Mouse (Mus musculus) embryonic facial prominence, embryonic 11.5 days (tissue): Measurements from ENCODE around the gene Slc22a4. TPM values are rescaled to one million over a fixed set of nuclear protein-coding genes. Genes with fewer than 3 reads are reported as not detected.

Source experiments
- ATAC-seq: fragments of 200-750 bp; cut with Nextera tagmentation; replicated peaks from 2 replicates; pipeline ENCODE4 v1.8.0; 2017; ENCODE audit warnings: low read depth; ENCODE audit not compliant: insufficient number of reproducible peaks, low FRiP score, low TSS enrichment
- DNase-seq: peaks from one replicate; pipeline ENCODE4 v3.0.0-alpha.2; 2015; ENCODE audit warnings: low spot score
- H3K27ac ChIP-seq: fragments of 300-500 bp; sonication (generic); replicated peaks from 2 replicates; pipeline ENCODE4 v1.5.1; 2014; ENCODE audit warnings: mild to moderate bottlenecking, low read depth, low read length, control low read depth
- H3K27me3 ChIP-seq: fragments of 300-500 bp; sonication (generic); 2 replicates; pipeline ENCODE4 v1.6.1; 2014; ENCODE audit warnings: mild to moderate bottlenecking, low read length, moderate library complexity, mixed read lengths; ENCODE audit not compliant: control insufficient read depth, insufficient read depth
- H3K36me3 ChIP-seq: fragments of 300-500 bp; sonication (generic); replicated peaks from 2 replicates; pipeline ENCODE4 v1.6.1; 2014; ENCODE audit warnings: low read depth, mild to moderate bottlenecking, low read length, moderate library complexity, mixed read lengths; ENCODE audit not compliant: control insufficient read depth, insufficient read depth
- H3K4me1 ChIP-seq: fragments of 300-500 bp; sonication (generic); 2 replicates; pipeline ENCODE4 v1.6.1; 2014; ENCODE audit warnings: low read length, mixed read lengths; ENCODE audit not compliant: control insufficient read depth, insufficient read depth
- H3K4me2 ChIP-seq: fragments of 300-500 bp; sonication (generic); 2 replicates; pipeline ENCODE4 v1.6.1; 2014; ENCODE audit warnings: low read depth, mild to moderate bottlenecking, control low read depth, low read length, moderate library complexity
- H3K4me3 ChIP-seq: fragments of 300-500 bp; sonication (generic); 2 replicates; pipeline ENCODE4 v1.5.1; 2014; ENCODE audit warnings: low read depth, low read length, control low read depth
- H3K9ac ChIP-seq: fragments of 300-500 bp; sonication (generic); replicated peaks from 2 replicates; pipeline ENCODE4 v1.6.1; 2014; ENCODE audit warnings: mild to moderate bottlenecking, control low read depth, low read length
- H3K9me3 ChIP-seq: fragments of 300-500 bp; sonication (generic); replicated peaks from 2 replicates; pipeline ENCODE4 v1.6.1; 2016; ENCODE audit warnings: mild to moderate bottlenecking, low read length, inconsistent platforms, mixed read lengths; ENCODE audit not compliant: control insufficient read depth
- WGBS: fragments of 180-500 bp; shearing (Covaris S2); extraction: QIAGEN DNeasy Blood & Tissue Kit; methylation state at CpG from one replicate; pipeline ENCODE4 v1.1.7; 2014; 5-methylcytosine and 5-hydroxymethylcytosine counted together
- polyA plus RNA-seq: library from polyadenylated mRNA; unstranded; fragments of >200 nt; fragmentation: Nextera tagmentation; extraction: Ambion mirVana; gene quantifications from 2 replicates; pipeline ENCODE4 v1.2.1, GENCODE M21; 2014

Slc22a4 gene
- polyA plus RNA-seq, 1 experiment from 2014 or later = 1.4 TPM

GRCm38 (mm10) chr11:54062086-54062752, 34.3 kb upstream of the Slc22a4 start:
- no peak for DNase-seq
- H3K27ac ChIP-seq = no peak overlapping the region
- no peaks in the 10 kb centered on the region for H3K27me3 ChIP-seq
- no peak overlapping the region for H3K4me3 ChIP-seq
- H3K9me3 ChIP-seq = no peaks in the 10 kb centered on the region
- ATAC-seq = no peak
- H3K36me3 ChIP-seq = no peaks in the 10 kb centered on the region; the same call in 1 of the 2 replicates
- whole genome bisulfite sequencing = 78% methylated on average over 12 of the region's 12 CpGs
- no peak overlapping the region for H3K9ac ChIP-seq
- peaks cover 15% of the 10 kb centered on the region for H3K4me1 ChIP-seq
- no peak overlapping the region for H3K4me2 ChIP-seq

GRCm38 (mm10) chr11:54060316-54060715, 32.4 kb upstream of the Slc22a4 start:
- ATAC-seq (no peak), DNase-seq (peak; percentile 57)
- Histone ChIP-seq H3K27me3 (no peaks in the 10 kb centered on the region), H3K9ac (no peak overlapping the region), H3K4me3 (no peak overlapping the region), H3K4me1 (peaks cover 11% of the 10 kb centered on the region), H3K27ac (0 out of 2 replicates have a peak overlapping the region, but pooled peaks have one; percentile 16), H3K9me3 (no peaks in the 10 kb centered on the region), H3K36me3 (no peaks in the 10 kb centered on the region; the same call in 1 of the 2 replicates), H3K4me2 (no peak overlapping the region)
- WGBS = 24% methylated on average over 9 of the region's 9 CpGs

GRCm38 (mm10) chr11:54059526-54059925, 31.6 kb upstream of the Slc22a4 start:
- H3K9me3 ChIP-seq = no peaks in the 10 kb centered on the region
- H3K27ac ChIP-seq = no peak overlapping the region
- no peaks in the 10 kb centered on the region for H3K27me3 ChIP-seq
- 42% methylated on average over 1 of the region's 1 CpGs for WGBS
- no peak for ATAC-seq
- H3K4me1 ChIP-seq = peaks cover 11% of the 10 kb centered on the region
- no peak for DNase-seq
- H3K9ac ChIP-seq = no peak overlapping the region
- H3K4me2 ChIP-seq = no peak overlapping the region
- H3K36me3 ChIP-seq = no peaks in the 10 kb centered on the region; the same call in 1 of the 2 replicates
- H3K4me3 ChIP-seq = no peak overlapping the region

- H3K4me2 ChIP-seq = no peak overlapping the region
- no peak overlapping the region for H3K4me3 ChIP-seq
- WGBS = 9% methylated on average over 6 of the region's 6 CpGs
- H3K9me3 ChIP-seq = no peaks in the 10 kb centered on the region
- peak overlapping the region; percentile 27 for H3K9ac ChIP-seq
- DNase-seq = peak; percentile 54
- H3K27ac ChIP-seq = peak overlapping the region; percentile 89
- H3K36me3 ChIP-seq = no peaks in the 10 kb centered on the region; the same call in 1 of the 2 replicates
- H3K27me3 ChIP-seq = no peaks in the 10 kb centered on the region
- peaks cover 11% of the 10 kb centered on the region for H3K4me1 ChIP-seq
- ATAC-seq = no peak
Observed at GRCm38 (mm10) chr11:54058643-54059042, 30.8 kb upstream of the Slc22a4 start.

GRCm38 (mm10) chr11:54058056-54058617, 30.2 kb upstream of the Slc22a4 start:
- Histone ChIP-seq H3K9me3 (no peaks in the 10 kb centered on the region), H3K4me3 (no peak overlapping the region), H3K9ac (peak overlapping the region; percentile 27; the same call in 1 of the 2 replicates), H3K27me3 (no peaks in the 10 kb centered on the region), H3K4me2 (no peak overlapping the region), H3K27ac (peak overlapping the region; percentile 89), H3K4me1 (peaks cover 11% of the 10 kb centered on the region), H3K36me3 (no peaks in the 10 kb centered on the region; the same call in 1 of the 2 replicates)
- WGBS = 22% methylated on average over 10 of the region's 10 CpGs
- DNase-seq (peak; percentile 33), ATAC-seq (no peak; the same call in 1 of the 2 replicates)

- ATAC-seq (peak; percentile 79), DNase-seq (peak; percentile 86)
- Histone ChIP-seq H3K4me2 (no peak overlapping the region; the same call in 1 of the 2 replicates), H3K4me1 (peaks cover 11% of the 10 kb centered on the region), H3K27ac (peak overlapping the region; percentile 89), H3K4me3 (no peak overlapping the region), H3K27me3 (no peaks in the 10 kb centered on the region), H3K9ac (0 out of 2 replicates have a peak overlapping the region, but pooled peaks have one; percentile 19), H3K9me3 (no peaks in the 10 kb centered on the region), H3K36me3 (no peaks in the 10 kb centered on the region; the same call in 1 of the 2 replicates)
- 11% methylated on average over 2 of the region's 2 CpGs for WGBS
Observed at GRCm38 (mm10) chr11:54057428-54057827, 29.5 kb upstream of the Slc22a4 start.

- no peak for DNase-seq
- no peak overlapping the region for H3K9ac ChIP-seq
- H3K9me3 ChIP-seq = no peaks in the 10 kb centered on the region
- no peak overlapping the region for H3K4me3 ChIP-seq
- no peak overlapping the region for H3K4me2 ChIP-seq
- WGBS = 27% methylated on average over 8 of the region's 8 CpGs
- H3K36me3 ChIP-seq = no peaks in the 10 kb centered on the region
- ATAC-seq = no peak
- no peaks in the 10 kb centered on the region for H3K27me3 ChIP-seq
- no peak overlapping the region for H3K27ac ChIP-seq
- peaks cover 11% of the 10 kb centered on the region for H3K4me1 ChIP-seq
Observed at GRCm38 (mm10) chr11:54056132-54056531, 28.2 kb upstream of the Slc22a4 start.

- ATAC-seq (no peak), DNase-seq (peak; percentile 82)
- Histone ChIP-seq H3K27ac (no peak overlapping the region), H3K4me2 (no peak overlapping the region), H3K9me3 (no peaks in the 10 kb centered on the region), H3K27me3 (no peaks in the 10 kb centered on the region), H3K4me1 (peaks cover 11% of the 10 kb centered on the region), H3K36me3 (no peaks in the 10 kb centered on the region), H3K9ac (no peak overlapping the region), H3K4me3 (no peak overlapping the region)
- WGBS = 35% methylated on average over 6 of the region's 6 CpGs
Observed at GRCm38 (mm10) chr11:54054257-54054656, 26.4 kb upstream of the Slc22a4 start.
